Mouse (Mus musculus): ENCODE data around the gene Psma3. TPM values are rescaled to one million over a fixed set of nuclear protein-coding genes. Genes with fewer than 3 reads are reported as not detected.
A peak's percentile ranks its signal among the peaks of the same experiment; 100 is the strongest.

Psma3 gene
- total and polyA plus RNA-seq, 3 experiments, result 295 to 304 TPM; not detected in 1

GRCm38 (mm10) chr12:70999423-70999903, 25.0 kb downstream of the Psma3 start:
- no peaks in the 10 kb centered on the region for H3K79me2 ChIP-seq (ENCODE audit: control insufficient read depth, insufficient read depth, low read length, poor library complexity)
- DNase-seq (ENCODE audit: low read depth, low spot score), result peak; percentile 95
- peaks cover 4 to 17% of the 10 kb centered on the region in 2 experiments; a peak in 3 of 4 replicates for H3K4me1 ChIP-seq (ENCODE audit: control insufficient read depth in 1 of 2, insufficient read depth in 2 of 2, low read length in 2 of 2)
- no peaks in the 10 kb centered on the region for H3K9me3 ChIP-seq (replicated peaks; ENCODE audit: insufficient read depth, low read length)
- TF ChIP-seq MAX (IDR thresholded peaks at IDR 0.05; ENCODE audit: low read length), result peak; percentile 74; the same call in 1 of the 2 replicates
- TF ChIP-seq HCFC1 (IDR thresholded peaks at IDR 0.05; ENCODE audit: low read depth, low read length), result peak; percentile 50; the same call in 1 of the 2 replicates
- peak; percentile 75 for TF ChIP-seq TBP (IDR thresholded peaks at IDR 0.05; ENCODE audit: low read depth, low read length)
- peak; percentile 90 for TF ChIP-seq ETS1 (IDR thresholded peaks at IDR 0.05; ENCODE audit: low read depth, low read length)
- peak; percentile 87 for TF ChIP-seq MYC (IDR thresholded peaks at IDR 0.05; ENCODE audit: low read depth, low read length)
- TF ChIP-seq E2F4 (IDR thresholded peaks at IDR 0.05; ENCODE audit: borderline replicate concordance, low read depth, low read length), result no peak
- no peak for TF ChIP-seq ZMIZ1 (IDR thresholded peaks at IDR 0.05; ENCODE audit: low read depth, low read length)
- peak; percentile 83 for TF ChIP-seq SIN3A (IDR thresholded peaks at IDR 0.05; ENCODE audit: low read length)
- peak; percentile 69 for TF ChIP-seq GATA1 (IDR thresholded peaks at IDR 0.05; ENCODE audit: low read depth, low read length)
- peak; percentile 68 for TF ChIP-seq RCOR1 (IDR thresholded peaks at IDR 0.05; ENCODE audit: low read depth, low read length)
- TF ChIP-seq TCF12 (IDR thresholded peaks at IDR 0.05; ENCODE audit: low read depth, low read length), result peak; percentile 39; the same call in 1 of the 2 replicates
- TF ChIP-seq MAZ (IDR thresholded peaks at IDR 0.05; ENCODE audit: low read depth, low read length), result peak; percentile 60
- peak; percentile 67 for TF ChIP-seq ELF1 (IDR thresholded peaks at IDR 0.05; ENCODE audit: low read depth, low read length)
- peak; percentile 36; the same call in 1 of the 2 replicates for TF ChIP-seq TAL1 (IDR thresholded peaks at IDR 0.05; ENCODE audit: low read length)
- peak; percentile 73 to 79 for TF ChIP-seq EP300 (IDR thresholded peaks at IDR 0.05; ENCODE audit: low read depth in 1 of 2, low read length in 2 of 2)
- no peak for TF ChIP-seq KAT2A (conservative IDR thresholded peaks at IDR 0.05; ENCODE audit: low read depth, low read length)
- 0 out of 2 replicates have a peak, but pooled peaks have one; percentile 34 for TF ChIP-seq BHLHE40 (IDR thresholded peaks at IDR 0.05; ENCODE audit: borderline replicate concordance, low read depth, low read length)
- TF ChIP-seq UBTF (IDR thresholded peaks at IDR 0.05; ENCODE audit: borderline replicate concordance, insufficient read depth, low read depth, low read length), result no peak
- TF ChIP-seq MXI1 (IDR thresholded peaks at IDR 0.05; ENCODE audit: low read depth, low read length), result peak; percentile 93
- TF ChIP-seq POLR2AphosphoS2 (IDR thresholded peaks at IDR 0.05; ENCODE audit: low read length), result no peak; the same call in none of the 2 replicates
- peak overlapping the region; percentile 51 for H3K27ac ChIP-seq (ENCODE audit: control insufficient read depth, low read depth, low read length)
- peak overlapping the region; percentile 2 to 46; a peak in 3 of 4 replicates for H3K4me3 ChIP-seq (ENCODE audit: control insufficient read depth in 1 of 2, insufficient read depth in 1 of 2, low read depth in 2 of 2, low read length in 2 of 2)
- no peaks in the 10 kb centered on the region for H3K27me3 ChIP-seq (ENCODE audit: control insufficient read depth in 1 of 2, insufficient read depth in 2 of 2, low read length in 2 of 2)
- H3K9ac ChIP-seq (ENCODE audit: control insufficient read depth, low read depth, low read length, poor library complexity, severe bottlenecking), result no peak overlapping the region; the same call in 1 of the 2 replicates
- peaks cover 15 to 26% of the 10 kb centered on the region in 2 experiments for H3K36me3 ChIP-seq (ENCODE audit: control insufficient read depth in 1 of 2, insufficient read depth in 2 of 2, low read length in 2 of 2)

- Histone ChIP-seq H3K36me3 (ENCODE audit: control insufficient read depth in 1 of 2, insufficient read depth in 2 of 2, low read length in 2 of 2) (peaks cover 13 to 26% of the 10 kb centered on the region in 2 experiments), H3K27me3 (ENCODE audit: control insufficient read depth in 1 of 2, insufficient read depth in 2 of 2, low read length in 2 of 2) (no peaks in the 10 kb centered on the region), H3K9ac (ENCODE audit: control insufficient read depth, low read depth, low read length, poor library complexity, severe bottlenecking) (peak overlapping the region; percentile 56), H3K79me2 (ENCODE audit: control insufficient read depth, insufficient read depth, low read length, poor library complexity) (no peaks in the 10 kb centered on the region), H3K4me1 (ENCODE audit: control insufficient read depth in 1 of 2, insufficient read depth in 2 of 2, low read length in 2 of 2) (peaks cover 4 to 17% of the 10 kb centered on the region in 2 experiments; a peak in 3 of 4 replicates), H3K9me3 (replicated peaks; ENCODE audit: insufficient read depth, low read length) (no peaks in the 10 kb centered on the region), H3K27ac (ENCODE audit: control insufficient read depth, low read depth, low read length) (peak overlapping the region; percentile 86), H3K4me3 (ENCODE audit: control insufficient read depth in 1 of 2, insufficient read depth in 1 of 2, low read depth in 2 of 2, low read length in 2 of 2) (peak overlapping the region; percentile 15 to 46; a peak in 3 of 4 replicates)
- TF ChIP-seq ZC3H11A (IDR thresholded peaks at IDR 0.05; ENCODE audit: low read depth, low read length), result no peak
- no peak for TF ChIP-seq EP300 (IDR thresholded peaks at IDR 0.05; ENCODE audit: low read depth in 1 of 2, low read length in 2 of 2)
- TF ChIP-seq CHD2 (IDR thresholded peaks at IDR 0.05; ENCODE audit: low read length), result no peak
- TF ChIP-seq MAZ (IDR thresholded peaks at IDR 0.05; ENCODE audit: low read depth, low read length), result no peak
- DNase-seq (ENCODE audit: low read depth, low spot score), result peak; percentile 54
These were observed 25.9 kb downstream of the Psma3 start for GRCm38 (mm10) chr12:71000344-71000743.
